Mouse (Mus musculus) cerebellum, adult 2 months (tissue): Measurements from ENCODE around the gene Peli1.

ENCODE experiments used
- CTCF ChIP-seq: fragments of 200-500 bp; IDR thresholded peaks from 2 replicates; pipeline ENCODE4 v1.5.1; 2011; ENCODE audit warnings: low read depth, mild to moderate bottlenecking, control low read depth, low read length, moderate library complexity, borderline replicate concordance; ENCODE audit not compliant: insufficient read depth
- POLR2A ChIP-seq: fragments of 200-500 bp; IDR thresholded peaks from 2 replicates; pipeline ENCODE4 v1.6.1; 2011; ENCODE audit warnings: low read length, control low read depth, borderline replicate concordance; ENCODE audit not compliant: insufficient read depth

- TF ChIP-seq POLR2A (no peak), CTCF (no peak)
Observed at GRCm38 (mm10) chr11:21063271-21063670, 27.8 kb upstream of the Peli1 start.
